Mouse (Mus musculus) adrenal gland, postnatal 4 days (tissue): ENCODE results near the gene Sik3. TPM values are rescaled to one million over a fixed set of nuclear protein-coding genes. Genes with fewer than 3 reads are reported as not detected.

Source experiments
- DNase-seq, 2 experiments: peaks; one replicate each; pipeline ENCODE4 v3.0.0; 2021 to 2022; ENCODE audit warnings: low spot score in 2 of 2, mixed read lengths in 2 of 2
- total RNA-seq, 2 experiments: library from RNA; stranded (reverse); gene quantifications; 2 replicates each; pipeline ENCODE4 v1.2.3; 2021

Gene Sik3
- total RNA-seq, 2 experiments from 2014 or later, result 61.9 to 69.3 TPM

DNA sequence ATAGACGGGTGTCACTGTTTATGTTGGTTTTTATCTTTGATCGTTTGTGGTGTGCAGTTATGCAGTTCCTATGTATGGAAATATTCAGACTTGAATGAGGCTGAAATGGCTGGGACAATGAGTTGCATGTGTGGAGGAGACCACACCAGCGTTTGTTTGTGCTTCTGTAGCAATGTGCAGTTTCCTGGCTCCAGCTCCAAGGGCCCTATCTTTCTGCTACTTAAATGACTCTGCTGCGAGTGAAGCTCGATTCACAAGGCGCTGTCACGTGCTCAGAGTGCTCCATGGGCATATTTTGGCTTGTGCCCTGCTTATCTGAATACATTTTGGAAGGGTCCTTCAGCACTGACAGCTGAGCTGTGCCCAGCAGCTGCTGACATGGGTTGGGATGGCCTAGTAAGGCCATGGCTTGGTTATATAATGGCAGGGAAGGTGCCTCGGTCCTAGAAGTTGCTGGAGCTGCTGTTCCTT, 2.5 kb downstream of the Sik3 start:
- no peak for DNase-seq

DNA sequence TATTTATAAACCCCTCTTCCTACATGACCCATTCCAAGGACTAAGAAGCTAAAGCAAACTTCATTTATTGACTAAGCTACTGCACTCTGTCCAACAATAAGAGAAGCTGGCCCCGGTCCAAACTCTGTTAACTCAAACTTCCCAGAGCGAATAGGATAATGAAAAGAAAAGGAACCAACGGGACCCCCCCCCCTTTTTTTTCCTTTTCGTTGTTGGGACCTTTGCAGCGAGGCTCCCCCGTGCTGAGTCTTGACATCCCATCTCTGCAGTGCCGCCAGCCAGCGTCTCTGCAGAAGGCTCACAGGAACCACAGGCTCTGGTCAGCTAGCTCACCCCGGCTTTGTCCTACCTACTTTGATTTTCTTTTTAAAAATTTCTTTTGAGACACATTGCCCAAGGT, 3.2 kb downstream of the Sik3 start:
- DNase-seq, result no peak

DNA sequence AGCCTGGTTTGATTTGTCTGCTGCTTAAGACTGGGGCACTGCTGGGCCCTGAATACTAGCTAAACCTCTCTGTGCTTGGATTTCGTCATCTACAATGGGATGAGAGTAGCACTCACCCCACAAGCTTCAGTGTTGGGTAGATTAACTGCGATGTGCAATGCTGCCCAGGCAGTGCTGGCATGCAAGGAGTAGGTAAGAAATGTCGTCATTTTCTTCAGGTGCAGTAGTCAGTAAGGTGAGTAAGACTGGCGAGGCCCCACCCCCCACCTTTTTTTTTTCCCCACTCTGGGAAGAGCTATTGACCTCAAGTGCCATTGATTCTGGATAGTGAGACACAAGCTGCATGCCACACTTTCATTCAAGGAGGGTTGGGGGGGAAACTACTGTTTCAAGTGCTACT, 3.8 kb downstream of the Sik3 start:
- DNase-seq, result no peak

DNA sequence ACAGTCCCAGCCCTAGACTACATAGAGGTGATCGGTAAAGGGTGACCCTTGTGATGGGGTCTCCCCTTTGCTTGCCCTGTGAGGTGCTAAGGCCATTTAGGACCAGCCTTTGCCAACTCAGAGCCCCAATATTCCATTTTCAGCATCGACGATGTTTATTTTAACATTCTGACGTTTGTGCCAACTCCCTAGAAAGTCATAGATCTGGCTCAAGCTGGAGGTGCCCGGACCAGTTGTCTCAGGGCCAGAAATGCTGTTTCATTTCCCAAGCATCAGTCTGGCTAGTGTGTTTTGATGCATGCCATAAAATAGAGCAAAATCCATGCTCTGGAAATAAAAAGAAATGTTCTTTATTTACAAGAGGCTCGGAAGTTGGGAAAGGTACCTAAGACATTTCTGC, 5.7 kb downstream of the Sik3 start:
- no peak for DNase-seq

DNA sequence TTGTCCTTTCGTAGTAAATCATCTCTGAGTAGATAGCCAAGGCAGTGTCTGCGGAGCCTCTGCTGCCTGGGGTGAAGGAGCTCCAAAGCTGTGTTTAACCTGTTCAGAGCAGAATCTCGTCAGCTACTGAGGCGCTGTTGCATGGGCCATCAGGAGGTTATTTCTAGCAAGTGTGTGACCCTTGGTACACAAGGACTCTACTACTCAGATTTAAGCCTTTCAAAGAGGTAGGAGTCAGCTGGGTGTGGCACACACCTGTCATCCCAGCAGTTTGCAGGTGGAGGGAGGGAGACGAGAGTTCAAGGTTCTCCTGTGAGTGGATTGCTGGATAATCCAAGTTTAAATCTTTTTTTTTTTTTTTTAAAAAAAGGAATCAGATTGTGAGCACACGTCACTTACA, 7.4 kb downstream of the Sik3 start:
- DNase-seq, result no peak

DNA sequence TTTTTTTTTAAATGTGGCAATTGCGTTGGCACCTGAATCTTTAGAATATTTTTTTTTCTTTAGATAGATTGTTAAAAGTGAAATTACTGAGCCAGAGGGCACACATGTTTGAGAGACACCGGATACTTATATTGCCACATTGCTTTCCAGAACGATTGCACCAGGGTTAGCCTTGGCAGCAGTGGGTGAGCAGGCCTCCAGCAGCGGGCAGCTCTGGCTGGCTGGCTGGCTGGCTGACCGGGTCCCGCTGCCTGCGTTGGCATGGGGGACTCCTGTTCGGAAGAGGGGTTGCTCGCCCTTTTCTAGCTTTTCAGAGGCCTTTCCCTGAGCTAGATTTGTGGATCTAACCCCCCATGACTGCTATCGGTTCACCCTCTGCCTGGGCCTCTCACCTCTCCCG, 11.0 kb downstream of the Sik3 start:
- no peak for DNase-seq

DNA sequence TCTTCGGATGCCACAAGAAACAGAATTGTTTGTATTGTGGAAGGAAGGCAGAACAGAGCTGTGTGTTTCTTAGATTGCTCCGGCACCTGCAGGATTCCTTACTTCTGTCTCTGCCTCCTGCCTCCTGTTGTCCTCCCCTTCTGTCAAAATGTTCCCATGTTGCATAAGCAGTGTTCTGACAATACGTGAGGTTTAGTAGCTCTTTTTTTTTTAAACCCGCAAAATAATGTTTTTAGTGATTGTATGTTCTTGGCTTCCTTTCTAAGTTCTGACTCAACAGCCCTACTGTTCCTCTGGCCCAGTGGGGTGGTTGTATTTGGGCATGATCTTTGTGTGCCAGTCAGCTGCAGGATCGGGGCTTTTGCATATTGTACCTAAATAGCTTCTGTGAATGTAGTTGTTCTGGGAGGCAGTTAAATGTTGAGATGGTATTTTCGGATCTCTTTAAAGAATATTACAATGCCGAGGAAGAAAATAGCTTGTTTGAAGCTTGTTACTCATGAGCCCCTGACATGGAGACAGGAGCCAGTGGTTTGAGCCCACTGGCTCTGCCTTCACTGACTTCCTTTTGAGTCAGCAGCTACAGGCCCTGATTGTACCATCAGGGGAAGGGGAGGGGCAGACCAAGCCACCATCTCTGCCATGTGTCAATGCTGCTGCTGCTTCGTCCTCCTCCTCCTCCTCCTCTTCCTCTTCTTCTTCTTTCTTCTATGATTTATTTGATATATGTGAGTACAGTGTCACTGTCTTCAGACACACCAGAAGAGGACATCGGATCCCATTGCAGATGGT, 13.6 kb downstream of the Sik3 start:
- no peak for DNase-seq

DNA sequence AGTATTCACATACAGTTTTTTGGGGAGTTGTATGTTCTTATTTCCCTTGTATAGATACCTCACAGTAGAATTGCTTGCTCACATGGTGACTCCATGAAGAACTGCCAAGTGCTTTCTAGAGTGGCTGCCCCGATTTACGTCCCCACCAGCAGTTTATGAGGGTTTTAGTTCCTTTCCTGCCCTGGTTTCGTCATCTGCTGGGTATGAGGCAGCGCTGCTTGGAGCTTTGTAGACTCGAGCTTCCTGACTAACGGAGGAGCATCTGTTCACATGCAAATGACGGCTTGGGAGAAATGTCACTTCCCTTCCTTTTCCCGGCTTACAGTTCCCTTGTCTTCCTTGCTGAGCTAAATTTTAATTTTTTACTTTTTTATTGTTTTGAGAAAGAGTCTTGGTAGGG, 15.4 kb downstream of the Sik3 start:
- DNase-seq, result no peak

DNA sequence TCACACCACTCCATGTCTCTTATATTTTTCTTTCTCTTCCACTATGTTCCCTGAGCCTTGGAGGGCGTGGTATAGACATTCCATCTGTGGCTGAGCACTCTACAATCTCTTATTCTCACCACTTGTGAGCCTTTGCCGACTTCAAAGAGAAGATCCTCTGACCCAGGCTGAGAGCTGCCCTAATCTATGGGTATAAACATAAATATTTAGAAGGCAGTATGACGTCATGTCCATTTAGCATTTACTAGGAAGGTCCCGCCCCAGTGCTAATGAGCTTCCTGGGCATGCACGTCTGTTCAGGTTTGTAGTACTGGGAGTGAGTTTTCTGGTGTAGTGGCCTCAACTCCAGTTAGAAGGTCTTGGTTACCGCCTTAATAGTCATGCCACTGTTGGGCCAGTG, 16.9 kb downstream of the Sik3 start:
- DNase-seq, result no peak

DNA sequence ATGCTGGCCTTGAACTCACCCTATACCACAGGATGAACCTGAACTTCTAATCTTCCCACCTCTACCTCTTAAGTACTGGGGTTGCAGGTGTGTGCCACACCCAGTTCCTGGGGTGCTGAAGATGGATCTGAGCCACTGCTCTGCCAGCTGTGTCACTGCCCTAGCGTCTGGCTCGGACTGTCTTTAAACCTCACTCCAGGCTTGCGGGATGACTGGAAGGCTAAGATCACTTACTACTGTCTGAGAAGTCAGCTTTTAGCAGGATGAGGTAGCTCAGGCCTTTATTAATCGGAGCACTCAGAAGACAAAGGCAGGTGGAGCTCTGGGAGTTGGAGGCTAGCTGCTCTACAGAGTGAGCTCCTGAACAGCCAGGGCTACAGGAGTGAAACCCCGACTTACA, 17.6 kb downstream of the Sik3 start:
- no peak for DNase-seq

DNA sequence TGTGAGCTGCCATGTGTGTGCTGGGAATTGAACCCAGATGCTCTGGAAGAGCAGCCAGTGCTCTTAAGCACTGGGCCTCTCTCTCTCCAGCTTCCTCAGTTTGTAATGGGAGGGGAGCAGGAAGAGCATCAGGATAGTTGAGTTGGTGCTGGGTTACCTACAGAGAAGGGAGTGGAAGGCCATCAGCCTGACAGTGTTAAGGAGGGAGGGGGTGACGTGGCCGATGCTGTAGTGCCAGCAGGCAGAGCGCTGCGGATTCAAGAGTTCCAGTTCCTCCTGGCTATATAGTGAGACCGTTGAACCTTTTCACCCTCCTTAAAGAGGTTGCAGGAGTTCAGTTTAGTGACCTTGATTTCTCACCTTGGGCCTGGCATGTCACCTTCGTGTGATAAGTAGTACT, 18.3 kb downstream of the Sik3 start:
- no peak for DNase-seq

DNA sequence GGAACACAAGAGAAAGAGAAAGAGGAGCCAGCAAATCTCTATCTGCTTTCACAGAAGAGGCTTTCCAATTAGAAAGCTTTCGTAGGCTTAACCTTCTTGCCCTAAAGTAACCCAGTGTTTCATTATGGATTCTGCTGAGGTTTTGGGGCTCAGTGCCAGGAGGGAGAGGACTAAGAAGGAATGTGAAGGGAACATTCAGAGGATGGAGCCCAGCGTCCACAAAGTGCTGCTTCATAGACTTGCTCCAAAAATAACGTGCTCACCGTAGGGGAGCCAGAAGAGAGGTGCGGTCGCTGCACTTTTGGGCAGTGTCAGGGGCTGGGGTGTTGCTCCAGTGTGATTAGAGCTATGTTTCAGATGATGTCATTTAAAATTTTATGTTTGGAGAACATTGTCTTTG, 19.6 kb downstream of the Sik3 start:
- DNase-seq, result no peak

DNA sequence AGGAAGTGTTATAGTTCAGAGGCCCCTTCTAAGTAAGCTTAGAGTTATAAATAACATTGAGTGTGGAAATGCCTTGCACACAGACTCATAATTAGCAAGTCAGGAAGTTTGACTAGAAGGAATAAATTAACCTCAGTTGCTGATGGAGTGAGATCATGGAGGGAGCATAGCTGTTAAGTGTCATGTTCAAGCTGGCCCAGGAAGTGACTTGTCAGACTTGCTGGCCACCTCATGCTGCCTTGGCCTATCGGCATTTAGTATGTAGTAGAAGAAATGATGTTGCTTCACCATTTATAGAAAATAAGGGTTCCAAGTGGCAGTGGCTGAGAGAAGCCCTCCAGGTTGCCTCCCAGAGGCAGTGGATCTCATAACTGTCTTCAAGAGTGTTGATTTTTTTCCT, 20.4 kb downstream of the Sik3 start:
- DNase-seq, result no peak

DNA sequence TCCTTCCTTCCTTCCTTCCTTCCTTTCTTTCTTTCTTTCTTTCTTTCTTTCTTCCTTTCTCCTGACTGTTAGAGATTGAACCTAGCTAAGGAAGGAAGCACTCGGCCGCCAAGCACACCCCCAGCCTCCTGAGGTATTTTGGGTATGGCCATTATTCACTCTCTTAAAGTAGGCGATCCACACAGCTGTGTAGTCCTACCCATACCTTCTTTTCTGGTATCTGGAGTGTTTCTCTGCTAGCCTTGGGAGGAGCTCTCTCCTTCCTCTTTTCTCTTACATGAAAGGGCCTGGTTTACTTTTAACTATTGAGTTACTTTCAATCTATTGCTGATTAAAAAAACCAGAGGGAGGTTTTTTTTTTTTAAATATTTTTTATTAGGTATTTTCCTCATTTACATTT, 21.2 kb downstream of the Sik3 start:
- no peak for DNase-seq

DNA sequence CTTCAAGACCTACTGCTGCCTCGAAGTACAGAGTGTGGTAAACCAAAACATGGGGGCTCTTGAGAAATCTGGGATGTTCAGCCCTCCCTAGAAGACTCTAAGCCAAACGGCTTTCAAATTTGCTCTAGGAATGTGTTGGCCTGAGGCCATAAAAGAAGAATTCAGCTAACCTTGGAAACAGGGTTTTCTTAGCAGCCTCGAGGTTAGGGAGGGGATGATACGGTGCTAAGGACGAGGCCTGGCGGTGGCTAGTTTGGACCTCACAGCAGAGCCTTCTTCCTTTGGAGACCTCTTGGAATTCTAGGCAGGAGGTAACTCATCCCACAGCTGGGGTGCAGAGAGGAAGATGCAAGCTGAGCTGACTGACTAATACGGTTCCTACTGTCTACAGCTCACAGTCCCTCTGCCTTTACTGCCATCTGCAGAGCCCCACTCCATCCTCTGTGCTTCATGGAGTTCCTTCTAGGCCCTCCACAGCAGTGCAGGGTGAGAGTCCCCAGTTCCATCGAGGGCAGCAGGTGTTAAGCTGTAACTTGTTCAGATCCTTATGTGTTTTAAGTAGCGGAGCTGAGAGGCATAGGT, 22.8 kb downstream of the Sik3 start:
- no peak for DNase-seq

DNA sequence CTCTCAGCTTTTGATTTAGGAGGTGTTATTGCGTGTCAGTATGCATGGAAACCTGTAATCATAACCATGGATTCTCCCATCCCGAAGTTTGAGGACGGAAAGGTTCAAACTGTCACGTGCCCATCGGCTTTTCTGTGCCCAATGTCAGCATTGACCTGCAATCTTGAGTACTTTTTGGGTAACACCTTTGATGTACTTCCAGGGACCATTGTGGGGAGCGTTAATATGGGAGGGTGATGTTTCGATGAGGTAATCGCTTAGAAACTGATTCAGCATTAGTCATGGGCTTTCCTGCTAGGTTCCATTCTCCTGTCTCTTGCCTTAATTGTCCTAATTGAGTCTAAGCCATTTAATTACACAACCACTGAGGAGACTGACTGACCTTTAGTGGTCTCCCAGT, 24.3 kb downstream of the Sik3 start:
- DNase-seq, result no peak

DNA sequence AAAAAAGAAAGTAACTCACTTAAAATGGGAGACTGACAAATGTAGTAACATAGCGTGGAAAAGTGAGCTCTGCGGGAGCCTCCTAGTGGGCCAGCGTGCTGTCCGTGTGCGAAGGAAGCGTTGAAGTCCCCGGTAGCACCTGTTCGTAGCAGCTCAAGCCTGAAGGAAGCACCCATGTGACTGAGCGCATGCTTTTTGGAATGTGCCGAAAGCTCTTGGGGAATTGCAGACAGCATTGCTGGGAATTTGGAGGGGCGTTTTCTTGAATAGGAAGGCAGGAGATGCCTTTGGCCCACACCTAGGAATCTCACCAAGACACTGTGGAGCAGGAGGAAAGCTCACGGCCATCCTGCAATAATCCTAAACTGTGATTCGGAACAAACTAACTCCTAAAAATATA, 26.2 kb downstream of the Sik3 start:
- no peak for DNase-seq

DNA sequence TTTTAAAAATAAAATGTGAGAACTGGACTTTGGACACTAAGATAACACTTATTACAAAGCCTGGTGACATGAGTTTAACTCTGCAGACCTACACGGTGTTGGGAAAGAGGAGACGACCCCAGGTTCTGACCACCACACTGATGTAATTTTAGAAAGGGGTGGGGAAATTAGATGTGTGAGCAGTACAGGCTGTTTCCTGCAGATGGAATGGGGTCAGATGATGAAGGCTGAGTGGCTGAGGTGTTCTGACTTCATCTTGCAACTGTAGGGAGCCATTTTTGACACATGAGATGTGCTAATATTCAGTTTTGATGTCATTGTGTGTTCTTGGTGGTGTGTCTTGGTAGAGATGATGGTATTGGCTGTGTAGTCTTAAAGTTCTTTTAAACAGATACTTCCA, 28.6 kb downstream of the Sik3 start:
- no peak for DNase-seq

DNA sequence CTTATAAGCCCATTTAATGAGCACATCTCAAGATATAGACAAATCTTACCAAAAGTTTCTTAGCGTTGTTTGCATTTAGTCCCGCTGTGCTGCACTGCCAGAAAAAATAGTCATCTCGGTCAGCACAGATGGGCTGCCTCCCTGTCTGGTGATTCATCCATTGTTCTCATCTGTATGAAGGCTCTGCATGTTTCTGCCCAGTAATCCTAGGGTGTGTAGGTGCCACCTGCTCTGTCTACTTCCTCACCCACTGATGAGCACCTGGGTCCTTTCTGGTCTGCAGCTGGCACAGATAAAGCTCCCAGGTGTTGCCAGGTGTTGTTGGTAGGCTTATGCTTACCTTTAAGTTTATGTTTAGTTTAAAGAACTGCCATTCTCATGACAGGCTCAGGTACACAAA, 29.8 kb downstream of the Sik3 start:
- DNase-seq, result no peak

DNA sequence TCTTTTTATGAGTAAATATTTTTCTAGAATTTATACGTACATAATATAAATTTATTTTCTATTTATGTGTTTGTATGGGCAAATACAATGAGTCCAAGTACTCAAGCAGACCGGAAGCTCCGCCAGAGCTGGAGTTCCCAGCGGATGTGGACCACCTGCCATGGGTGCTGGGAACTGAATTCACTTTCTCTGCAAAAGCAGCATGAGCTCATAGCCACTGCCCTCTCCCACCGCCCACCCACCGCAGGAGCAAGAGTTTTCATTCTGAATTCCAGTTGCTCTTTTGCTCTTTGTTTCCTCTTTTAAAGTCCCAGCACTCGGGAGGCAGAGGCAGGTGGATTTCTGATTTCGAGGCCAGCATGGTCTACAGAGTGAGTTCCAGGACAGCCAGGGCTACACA, 31.0 kb downstream of the Sik3 start:
- no peak for DNase-seq

DNA sequence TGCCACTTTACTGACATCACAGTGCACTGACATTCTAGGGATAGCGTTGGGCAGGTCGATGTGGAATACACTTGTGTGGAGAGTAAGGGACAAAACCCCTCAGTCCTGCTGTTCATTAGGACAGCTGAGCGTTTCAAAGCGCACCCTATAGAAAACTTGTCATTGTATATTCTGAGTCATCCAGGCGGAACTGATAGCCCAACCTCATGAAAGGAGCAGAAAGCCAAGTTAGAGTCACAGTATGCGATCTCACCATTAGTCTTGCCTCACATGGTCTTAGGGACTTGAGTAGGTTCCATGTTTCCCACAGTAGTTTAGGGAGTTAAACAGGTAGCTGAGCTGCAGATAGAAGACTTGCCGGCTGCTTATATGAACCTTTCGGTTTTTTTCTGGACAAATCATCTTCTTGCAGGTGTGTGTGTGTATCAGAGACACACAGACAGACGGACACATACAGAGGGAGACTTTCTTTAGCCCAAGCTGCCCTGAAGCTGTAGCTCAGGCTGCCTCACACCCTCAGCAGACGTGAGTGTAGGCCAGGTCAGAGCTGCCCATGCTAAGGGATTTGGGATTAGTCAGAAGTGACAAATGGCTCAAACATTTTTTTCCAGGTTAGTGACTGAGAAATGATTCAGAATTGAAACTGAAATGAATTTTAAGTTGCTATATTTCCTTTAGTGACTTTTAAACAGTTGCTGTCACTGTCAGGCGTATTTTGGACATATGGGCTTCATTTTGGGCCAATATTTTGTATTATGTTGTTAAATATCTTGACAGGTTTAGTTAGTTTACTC, 34.3 kb downstream of the Sik3 start:
- no peak for DNase-seq

DNA sequence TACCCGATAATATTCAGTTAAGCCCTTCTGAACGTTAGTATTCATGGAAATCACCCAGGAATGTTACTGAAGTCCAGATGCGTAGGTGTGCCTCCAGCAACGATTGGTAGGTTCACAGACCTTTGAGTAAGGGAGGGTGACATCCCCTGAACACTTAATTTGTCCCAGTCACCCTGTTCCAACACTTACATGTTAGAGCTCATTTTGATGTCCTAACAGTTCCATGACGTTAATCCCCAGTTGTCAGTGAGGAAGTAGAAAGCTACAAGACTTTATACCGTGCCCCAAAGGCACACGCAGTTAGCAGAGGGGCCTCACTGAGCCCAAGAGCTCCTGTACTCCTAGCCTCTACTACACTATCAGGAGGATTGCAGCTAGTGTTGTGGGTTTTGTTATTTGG, 36.9 kb downstream of the Sik3 start:
- no peak for DNase-seq
